Mouse (Mus musculus) heart, embryonic 13.5 days (tissue): ENCODE results near the gene 0610040J01Rik. TPM values are rescaled to one million over a fixed set of nuclear protein-coding genes. Genes with fewer than 3 reads are reported as not detected.

Experiments
- ATAC-seq: fragments of 200-750 bp; cut with Nextera tagmentation; 2 replicates; pipeline ENCODE4 v1.8.0; 2017; ENCODE audit warnings: moderate TSS enrichment; ENCODE audit not compliant: insufficient number of reproducible peaks, low FRiP score, low TSS enrichment; ENCODE audit errors: extremely low read depth
- H3K27ac ChIP-seq: fragments of 300-500 bp; sonication (generic); replicated peaks from 2 replicates; pipeline ENCODE4 v1.5.1; 2015; ENCODE audit warnings: moderate library complexity, mild to moderate bottlenecking, inconsistent platforms
- H3K27me3 ChIP-seq: fragments of 300-500 bp; sonication (generic); replicated peaks from 2 replicates; pipeline ENCODE4 v1.6.1; 2015; ENCODE audit warnings: mild to moderate bottlenecking, inconsistent platforms
- H3K36me3 ChIP-seq: fragments of 300-500 bp; sonication (generic); 2 replicates; pipeline ENCODE4 v1.6.1; 2015; ENCODE audit warnings: mild to moderate bottlenecking, inconsistent platforms
- H3K4me1 ChIP-seq: fragments of 300-500 bp; sonication (generic); 2 replicates; pipeline ENCODE4 v1.6.1; 2015; ENCODE audit warnings: inconsistent platforms
- H3K4me2 ChIP-seq: fragments of 300-500 bp; sonication (generic); 2 replicates; pipeline ENCODE4 v1.6.1; 2015; ENCODE audit warnings: inconsistent platforms, mild to moderate bottlenecking, moderate library complexity
- H3K4me3 ChIP-seq: fragments of 300-500 bp; sonication (generic); 2 replicates; pipeline ENCODE4 v1.5.1; 2015; ENCODE audit warnings: moderate library complexity, mild to moderate bottlenecking, inconsistent platforms
- H3K9ac ChIP-seq: fragments of 300-500 bp; sonication (generic); 2 replicates; pipeline ENCODE4 v1.6.1; 2015; ENCODE audit warnings: inconsistent platforms, mild to moderate bottlenecking, moderate library complexity
- H3K9me3 ChIP-seq: fragments of 300-500 bp; sonication (generic); 2 replicates; pipeline ENCODE4 v1.6.1; 2016; ENCODE audit warnings: inconsistent platforms
- WGBS: fragments of 180-500 bp; shearing (Covaris S2); methylation state at CpG from one replicate; pipeline ENCODE4 v1.1.7; 2015; ENCODE audit warnings: mixed read lengths; 5-methylcytosine and 5-hydroxymethylcytosine counted together
- polyA plus RNA-seq: library from polyadenylated mRNA; unstranded; fragments of >200 nt; fragmentation: Nextera tagmentation; extraction: Ambion mirVana; gene quantifications from 2 replicates; pipeline ENCODE4 v1.2.1, GENCODE M21; 2015

0610040J01Rik gene
- polyA plus RNA-seq, 1 experiment from 2014 or later = 2.3 TPM

DNA sequence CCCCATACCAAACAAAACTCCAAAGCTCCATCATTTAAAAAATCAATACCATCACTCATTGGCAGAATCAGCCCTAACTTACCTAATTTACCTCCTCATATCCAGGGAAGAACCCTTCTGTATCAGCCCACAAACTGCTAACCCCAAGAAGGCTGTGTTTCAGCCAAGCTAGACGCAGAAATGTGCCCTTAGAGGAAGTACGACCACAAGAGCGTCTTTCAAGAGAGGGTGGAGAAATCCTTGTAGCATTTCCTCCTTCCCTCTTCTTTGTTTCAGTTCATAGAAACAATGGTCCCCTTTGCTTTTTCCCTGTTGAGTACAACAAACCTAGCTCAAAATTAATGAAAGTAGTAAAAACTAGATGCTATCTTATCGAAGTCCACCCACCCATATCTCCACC, 18.9 kb downstream of the 0610040J01Rik start:
- ATAC-seq = no peak
- 61% methylated on average over 4 of the region's 4 CpGs for WGBS
- Histone ChIP-seq H3K4me1 (no peaks in the 10 kb centered on the region), H3K4me2 (no peak overlapping the region), H3K4me3 (no peak overlapping the region), H3K9me3 (no peaks in the 10 kb centered on the region), H3K9ac (no peak overlapping the region), H3K27me3 (no peaks in the 10 kb centered on the region), H3K27ac (no peak overlapping the region), H3K36me3 (no peaks in the 10 kb centered on the region)

DNA sequence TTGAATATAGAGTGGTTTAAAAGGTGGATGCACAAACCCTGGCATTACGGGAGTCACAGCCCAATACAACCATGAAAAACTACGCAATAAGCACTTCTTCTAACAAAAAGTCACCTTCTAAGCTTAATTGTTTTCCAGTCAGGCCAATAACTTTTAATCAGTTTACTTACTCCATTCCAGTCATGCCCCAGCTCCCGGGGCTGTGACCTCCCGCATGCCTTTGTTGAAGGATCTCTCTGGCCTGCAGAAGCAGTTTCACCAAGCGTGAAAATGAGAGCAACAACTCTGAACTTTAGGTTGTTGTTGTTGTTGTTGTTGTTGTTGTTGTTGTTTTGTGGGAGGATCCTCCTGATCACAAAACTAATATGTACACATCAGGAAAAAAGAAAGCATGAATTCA, 21.8 kb downstream of the 0610040J01Rik start:
- no peak overlapping the region for H3K9ac ChIP-seq
- H3K4me1 ChIP-seq = no peaks in the 10 kb centered on the region
- H3K4me3 ChIP-seq = no peak overlapping the region
- H3K9me3 ChIP-seq = no peaks in the 10 kb centered on the region
- no peak overlapping the region for H3K4me2 ChIP-seq
- H3K27ac ChIP-seq = no peak overlapping the region
- H3K36me3 ChIP-seq = no peaks in the 10 kb centered on the region
- ATAC-seq = no peak
- 70% methylated on average over 5 of the region's 5 CpGs for WGBS
- no peaks in the 10 kb centered on the region for H3K27me3 ChIP-seq

DNA sequence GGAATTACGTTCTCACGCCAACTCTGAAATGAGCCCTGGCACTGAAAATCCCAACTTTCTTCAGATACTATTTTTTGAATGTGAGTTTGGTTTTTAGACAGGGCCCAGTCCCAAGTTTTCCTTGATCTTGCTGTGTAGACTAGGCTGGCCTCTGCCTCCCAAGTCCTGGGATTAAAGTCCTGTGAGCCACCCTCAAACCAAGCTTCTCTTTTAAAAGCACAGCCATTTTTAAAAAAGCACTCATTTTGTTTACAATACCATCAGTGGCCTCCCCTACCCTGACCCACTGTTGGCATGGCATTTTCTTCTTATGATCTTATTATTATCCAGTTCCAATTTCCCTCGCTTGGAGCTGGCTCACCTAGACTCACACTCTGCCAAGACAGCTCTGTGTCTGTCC, 22.3 kb downstream of the 0610040J01Rik start:
- no peak overlapping the region for H3K27ac ChIP-seq
- H3K4me1 ChIP-seq = no peaks in the 10 kb centered on the region
- no peaks in the 10 kb centered on the region for H3K9me3 ChIP-seq

GRCm38 (mm10) chr5:63837115-63837514, 25.0 kb downstream of the 0610040J01Rik start:
- H3K4me3 ChIP-seq = no peak overlapping the region
- H3K27ac ChIP-seq = no peak overlapping the region
- no peaks in the 10 kb centered on the region for H3K9me3 ChIP-seq
- H3K27me3 ChIP-seq = no peaks in the 10 kb centered on the region
- no peak overlapping the region for H3K9ac ChIP-seq
- H3K4me1 ChIP-seq = no peaks in the 10 kb centered on the region
- ATAC-seq = no peak
- H3K36me3 ChIP-seq = no peaks in the 10 kb centered on the region
- 64% methylated on average over 5 of the region's 5 CpGs for WGBS
- no peak overlapping the region for H3K4me2 ChIP-seq

More for the DNA sequence above, 22.3 kb downstream of the 0610040J01Rik start:
- no peaks in the 10 kb centered on the region for H3K36me3 ChIP-seq
- H3K4me2 ChIP-seq = no peak overlapping the region
- H3K9ac ChIP-seq = no peak overlapping the region
- no peak overlapping the region for H3K4me3 ChIP-seq
- WGBS = 79% methylated on average over 3 of the region's 3 CpGs
- ATAC-seq = no peak
- H3K27me3 ChIP-seq = no peaks in the 10 kb centered on the region

DNA sequence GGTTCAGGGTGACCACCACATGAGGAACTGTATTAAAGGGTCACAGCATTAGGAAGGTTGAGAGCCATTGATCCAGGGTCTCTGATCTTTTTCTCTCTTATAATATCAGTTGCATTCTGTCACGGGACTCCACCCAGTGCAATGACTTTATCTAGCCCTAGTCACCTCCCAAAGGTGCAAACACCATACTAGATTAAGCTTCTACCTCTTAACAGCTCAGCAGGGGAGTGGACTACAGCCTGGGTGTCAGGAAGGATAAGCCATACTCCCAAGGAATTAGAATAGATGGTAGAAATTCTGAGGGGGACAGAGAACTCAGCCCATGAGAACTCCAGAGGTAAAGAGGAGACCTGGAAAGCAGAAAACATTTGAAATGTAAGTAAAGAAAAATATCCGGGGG, 25.7 kb downstream of the 0610040J01Rik start:
- Histone ChIP-seq H3K4me1 (no peaks in the 10 kb centered on the region), H3K4me3 (no peak overlapping the region), H3K27me3 (no peaks in the 10 kb centered on the region), H3K9me3 (no peaks in the 10 kb centered on the region), H3K4me2 (no peak overlapping the region), H3K36me3 (no peaks in the 10 kb centered on the region), H3K27ac (no peak overlapping the region), H3K9ac (no peak overlapping the region)
- no peak for ATAC-seq
- 72% methylated on average over 2 of the region's 2 CpGs for WGBS

DNA sequence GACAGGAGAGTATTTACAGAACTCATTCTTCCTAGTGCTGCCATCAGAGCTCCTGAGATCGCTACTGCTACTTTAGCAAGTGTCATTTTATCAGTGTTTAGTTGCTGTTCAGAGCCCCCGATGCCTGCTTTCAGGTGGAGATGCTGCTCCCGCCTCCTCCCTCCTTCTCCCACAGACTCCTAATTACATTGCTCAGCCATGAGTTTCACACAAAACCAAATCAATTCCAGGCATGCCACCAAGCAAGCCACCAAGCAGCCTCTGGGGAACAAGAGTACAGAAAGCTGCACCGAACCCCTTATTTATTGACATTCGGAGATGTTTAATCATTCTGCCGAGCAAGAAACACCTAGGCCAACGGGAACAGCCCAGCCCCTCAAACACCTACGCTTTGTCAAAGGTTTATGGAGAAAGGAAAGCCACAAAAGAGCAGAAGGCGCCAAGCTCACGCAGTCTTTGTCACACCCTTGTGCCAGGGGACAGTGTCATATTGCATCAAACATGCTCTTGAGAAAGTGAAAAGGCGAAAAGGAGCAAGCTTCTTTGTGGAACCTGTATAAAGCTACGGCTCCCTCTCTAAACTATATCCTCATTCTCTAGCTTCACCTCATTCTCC, 27.7 kb downstream of the 0610040J01Rik start:
- Histone ChIP-seq H3K27ac (no peak overlapping the region), H3K36me3 (no peaks in the 10 kb centered on the region), H3K4me2 (no peak overlapping the region), H3K4me1 (no peaks in the 10 kb centered on the region), H3K27me3 (no peaks in the 10 kb centered on the region), H3K9ac (no peak overlapping the region), H3K4me3 (no peak overlapping the region), H3K9me3 (no peaks in the 10 kb centered on the region)
- no peak for ATAC-seq
- 70% methylated on average over 12 of the region's 12 CpGs for WGBS

DNA sequence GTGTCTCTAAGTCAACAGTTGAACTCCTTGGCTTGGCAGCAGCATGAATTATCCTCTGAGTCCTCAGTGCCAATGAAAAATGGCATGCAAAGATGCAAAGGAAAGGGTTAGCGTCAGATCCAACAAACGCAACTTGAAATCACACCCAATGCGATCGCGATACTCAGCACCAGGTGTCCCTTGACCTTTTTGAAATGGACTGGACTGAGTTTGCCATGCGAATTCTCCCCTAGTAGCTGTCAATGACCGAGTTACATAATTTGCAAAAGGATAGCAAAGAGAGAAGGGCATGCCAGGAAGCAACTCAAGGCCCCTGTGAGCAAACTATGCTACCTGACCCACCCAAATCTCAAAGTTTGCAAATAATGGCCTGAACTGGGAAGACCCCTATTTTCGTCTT, 34.9 kb downstream of the 0610040J01Rik start:
- Histone ChIP-seq H3K27me3 (no peaks in the 10 kb centered on the region), H3K4me1 (no peaks in the 10 kb centered on the region), H3K4me3 (no peak overlapping the region), H3K9me3 (peaks cover 6% of the 10 kb centered on the region; the same call in 1 of the 2 replicates), H3K27ac (no peak overlapping the region), H3K36me3 (no peaks in the 10 kb centered on the region), H3K4me2 (no peak overlapping the region), H3K9ac (no peak overlapping the region)
- 81% methylated on average over 8 of the region's 8 CpGs for WGBS
- ATAC-seq = no peak

- Histone ChIP-seq H3K4me3 (no peak overlapping the region), H3K9ac (no peak overlapping the region), H3K4me2 (no peak overlapping the region), H3K27ac (no peak overlapping the region), H3K27me3 (no peaks in the 10 kb centered on the region), H3K4me1 (no peaks in the 10 kb centered on the region), H3K9me3 (peaks cover 6% of the 10 kb centered on the region; the same call in 1 of the 2 replicates), H3K36me3 (no peaks in the 10 kb centered on the region)
- 79% methylated on average over 13 of the region's 13 CpGs for WGBS
- ATAC-seq = no peak
These were observed 35.5 kb downstream of the 0610040J01Rik start for GRCm38 (mm10) chr5:63847541-63848226.

DNA sequence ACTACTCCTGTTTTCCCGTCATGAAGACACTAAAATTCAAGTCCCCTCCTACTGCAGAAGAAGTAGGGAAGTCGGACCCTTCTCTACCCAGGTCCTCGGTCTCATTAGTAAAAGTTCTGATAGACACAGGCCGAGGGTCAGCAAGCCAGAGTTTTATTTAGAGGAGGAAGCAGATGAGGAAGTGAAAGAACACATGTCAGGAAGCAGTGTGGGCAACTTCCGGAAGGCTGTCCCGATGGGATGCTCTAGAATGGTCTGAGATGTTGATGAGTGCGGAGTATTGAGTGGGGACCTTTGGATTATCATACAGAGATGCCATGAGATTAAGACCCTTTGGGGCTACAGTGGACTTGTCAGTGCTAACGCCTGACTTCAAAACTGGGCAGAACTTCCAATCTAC, 46.7 kb downstream of the 0610040J01Rik start:
- Histone ChIP-seq H3K9me3 (no peaks in the 10 kb centered on the region), H3K4me1 (no peaks in the 10 kb centered on the region), H3K36me3 (no peaks in the 10 kb centered on the region), H3K27ac (no peak overlapping the region), H3K9ac (no peak overlapping the region), H3K27me3 (no peaks in the 10 kb centered on the region), H3K4me2 (no peak overlapping the region), H3K4me3 (no peak overlapping the region)
- no peak for ATAC-seq
- 74% methylated on average over 8 of the region's 8 CpGs for WGBS

GRCm38 (mm10) chr5:63867421-63867820, 55.3 kb downstream of the 0610040J01Rik start:
- Histone ChIP-seq H3K36me3 (no peaks in the 10 kb centered on the region), H3K4me1 (0 out of 2 replicates have a peak, but pooled peaks cover 6% of the 10 kb centered on the region), H3K27ac (no peak overlapping the region), H3K9ac (no peak overlapping the region), H3K4me3 (no peak overlapping the region), H3K9me3 (no peaks in the 10 kb centered on the region), H3K4me2 (no peak overlapping the region), H3K27me3 (no peaks in the 10 kb centered on the region)
- no peak for ATAC-seq
- 33% methylated on average over 3 of the region's 3 CpGs for WGBS

GRCm38 (mm10) chr5:63872176-63872932, 60.2 kb downstream of the 0610040J01Rik start:
- no peak overlapping the region for H3K9ac ChIP-seq
- 64% methylated on average over 17 of the region's 17 CpGs for WGBS
- no peak for ATAC-seq
- H3K9me3 ChIP-seq = no peaks in the 10 kb centered on the region
- no peak overlapping the region for H3K4me2 ChIP-seq
- no peak overlapping the region for H3K27ac ChIP-seq
- H3K4me1 ChIP-seq = 0 out of 2 replicates have a peak, but pooled peaks cover 8% of the 10 kb centered on the region
- H3K36me3 ChIP-seq = no peaks in the 10 kb centered on the region
- H3K4me3 ChIP-seq = no peak overlapping the region
- H3K27me3 ChIP-seq = no peaks in the 10 kb centered on the region
